Mouse (Mus musculus) liver, embryonic 12.5 days (tissue): Measurements from ENCODE around the gene Gcm2. TPM values are rescaled to one million over a fixed set of nuclear protein-coding genes. Genes with fewer than 3 reads are reported as not detected.

Source experiments
- ATAC-seq: fragments of 200-750 bp; cut with Nextera tagmentation; 2 replicates; pipeline ENCODE4 v1.8.0; 2017; ENCODE audit warnings: moderate number of reproducible peaks, mild to moderate bottlenecking, moderate library complexity
- H3K27ac ChIP-seq: fragments of 300-500 bp; sonication (generic); 2 replicates; pipeline ENCODE4 v1.5.1; 2016; ENCODE audit warnings: mild to moderate bottlenecking
- H3K27me3 ChIP-seq: fragments of 300-500 bp; sonication (generic); replicated peaks from 2 replicates; pipeline ENCODE4 v1.6.1; 2016; ENCODE audit warnings: mild to moderate bottlenecking, moderate library complexity
- H3K36me3 ChIP-seq: fragments of 300-500 bp; sonication (generic); 2 replicates; pipeline ENCODE4 v1.6.1; 2016; ENCODE audit warnings: mild to moderate bottlenecking, moderate library complexity
- H3K4me1 ChIP-seq: fragments of 300-500 bp; sonication (generic); 2 replicates; pipeline ENCODE4 v1.6.1; 2016
- H3K4me2 ChIP-seq: fragments of 300-500 bp; sonication (generic); 2 replicates; pipeline ENCODE4 v1.6.1; 2016; ENCODE audit warnings: mild to moderate bottlenecking, moderate library complexity
- H3K4me3 ChIP-seq: fragments of 300-500 bp; sonication (generic); 2 replicates; pipeline ENCODE4 v1.5.1; 2016; ENCODE audit warnings: mild to moderate bottlenecking, moderate library complexity
- H3K9ac ChIP-seq: fragments of 300-500 bp; sonication (generic); 2 replicates; pipeline ENCODE4 v1.6.1; 2016; ENCODE audit warnings: mild to moderate bottlenecking, moderate library complexity
- H3K9me3 ChIP-seq: fragments of 300-500 bp; sonication (generic); replicated peaks from 2 replicates; pipeline ENCODE4 v1.6.1; 2016; ENCODE audit warnings: mild to moderate bottlenecking, moderate library complexity
- WGBS: fragments of 180-500 bp; shearing (Covaris S2); methylation state at CpG from one replicate; pipeline ENCODE4 v1.1.7; 2016; ENCODE audit not compliant: insufficient replicate concordance; 5-methylcytosine and 5-hydroxymethylcytosine counted together
- polyA plus RNA-seq: library from polyadenylated mRNA; unstranded; fragments of >200 nt; fragmentation: Nextera tagmentation; extraction: Ambion mirVana; gene quantifications from 2 replicates; pipeline ENCODE4 v1.2.1, GENCODE M21; 2016

Gene Gcm2
- polyA plus RNA-seq, 1 experiment from 2014 or later: not detected

GRCm38 (mm10) chr13:41078690-41079420, 32.0 kb downstream of the Gcm2 start:
- peak; percentile 42 for ATAC-seq
- H3K27me3 ChIP-seq: peaks cover 64% of the 10 kb centered on the region
- peak overlapping the region; percentile 94 for H3K4me2 ChIP-seq
- no peaks in the 10 kb centered on the region for H3K36me3 ChIP-seq
- peak overlapping the region; percentile 61; the same call in 1 of the 2 replicates for H3K9ac ChIP-seq
- H3K4me1 ChIP-seq: peaks cover 16% of the 10 kb centered on the region
- WGBS: 12% methylated on average over 21 of the region's 24 CpGs
- H3K27ac ChIP-seq: no peak overlapping the region
- H3K9me3 ChIP-seq: no peaks in the 10 kb centered on the region
- peak overlapping the region; percentile 57 for H3K4me3 ChIP-seq

- Histone ChIP-seq H3K4me2 (no peak overlapping the region), H3K36me3 (no peaks in the 10 kb centered on the region), H3K9ac (no peak overlapping the region), H3K4me1 (peaks cover 20% of the 10 kb centered on the region), H3K4me3 (no peak overlapping the region), H3K9me3 (no peaks in the 10 kb centered on the region), H3K27me3 (peaks cover 64% of the 10 kb centered on the region), H3K27ac (no peak overlapping the region)
- no peak for ATAC-seq
- 61% methylated on average over 9 of the region's 9 CpGs for WGBS
Observed at GRCm38 (mm10) chr13:41077921-41078320, 32.9 kb downstream of the Gcm2 start.

DNA sequence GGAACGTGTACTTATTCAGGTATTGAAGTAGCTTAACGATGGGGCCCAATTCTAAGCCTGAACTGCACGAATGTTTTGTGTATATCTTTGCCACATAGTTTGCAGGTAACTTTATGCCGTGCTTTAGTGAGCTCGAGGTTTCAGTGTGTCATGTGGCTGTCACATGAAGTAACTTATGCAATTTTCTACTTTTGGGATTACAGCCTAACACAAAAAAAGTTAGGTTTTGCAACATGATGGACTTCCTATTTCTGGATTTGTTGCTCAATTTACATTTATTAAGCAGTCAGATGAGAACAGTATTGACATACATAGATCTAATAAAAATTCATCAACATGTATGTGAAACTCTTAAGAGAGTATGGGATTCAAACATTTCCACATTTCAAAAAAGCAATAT, 37.0 kb downstream of the Gcm2 start:
- H3K27ac ChIP-seq: no peak overlapping the region
- H3K4me1 ChIP-seq: peaks cover 6% of the 10 kb centered on the region; the same call in 1 of the 2 replicates
- ATAC-seq: no peak
- no peak overlapping the region for H3K4me3 ChIP-seq
- WGBS: 66% methylated on average over 5 of the region's 5 CpGs
- no peak overlapping the region for H3K4me2 ChIP-seq
- no peak overlapping the region for H3K9ac ChIP-seq
- H3K27me3 ChIP-seq: peaks cover 36% of the 10 kb centered on the region
- no peaks in the 10 kb centered on the region for H3K9me3 ChIP-seq
- H3K36me3 ChIP-seq: no peaks in the 10 kb centered on the region

GRCm38 (mm10) chr13:41071617-41072016, 39.2 kb downstream of the Gcm2 start:
- no peaks in the 10 kb centered on the region for H3K36me3 ChIP-seq
- ATAC-seq: no peak
- H3K9ac ChIP-seq: no peak overlapping the region
- peaks cover 3% of the 10 kb centered on the region; the same call in 1 of the 2 replicates for H3K4me1 ChIP-seq
- H3K9me3 ChIP-seq: no peaks in the 10 kb centered on the region
- 79% methylated on average over 11 of the region's 11 CpGs for WGBS
- no peak overlapping the region for H3K27ac ChIP-seq
- no peak overlapping the region for H3K4me3 ChIP-seq
- no peak overlapping the region for H3K4me2 ChIP-seq
- H3K27me3 ChIP-seq: peaks cover 14% of the 10 kb centered on the region

GRCm38 (mm10) chr13:41067618-41068017, 43.2 kb downstream of the Gcm2 start:
- Histone ChIP-seq H3K4me2 (no peak overlapping the region), H3K4me1 (no peaks in the 10 kb centered on the region), H3K4me3 (no peak overlapping the region), H3K27me3 (no peaks in the 10 kb centered on the region), H3K27ac (no peak overlapping the region), H3K9me3 (no peaks in the 10 kb centered on the region), H3K36me3 (no peaks in the 10 kb centered on the region), H3K9ac (no peak overlapping the region)
- no peak for ATAC-seq
- WGBS: 83% methylated on average over 4 of the region's 4 CpGs

DNA sequence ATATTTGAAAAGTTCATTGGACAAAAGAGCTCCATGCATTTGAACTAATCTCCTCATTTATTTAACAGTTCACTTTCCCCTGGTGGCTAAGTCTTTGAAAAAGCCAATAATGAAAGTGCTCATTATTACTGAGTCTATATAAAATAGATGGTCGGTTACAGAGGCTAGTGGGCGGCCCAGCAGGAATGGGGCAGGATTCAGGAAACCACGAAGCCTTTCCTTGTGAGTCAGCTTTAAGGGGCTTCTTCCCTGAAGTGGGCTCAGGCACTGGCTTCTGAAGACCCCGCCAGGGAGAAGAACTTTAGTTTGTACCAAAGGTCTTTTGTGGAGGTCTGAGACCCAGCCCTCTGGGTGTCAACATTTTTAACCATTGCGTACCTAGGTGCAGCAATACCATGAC, 58.9 kb downstream of the Gcm2 start:
- ATAC-seq: no peak
- Histone ChIP-seq H3K4me1 (peaks cover 10% of the 10 kb centered on the region; the same call in 1 of the 2 replicates), H3K27ac (no peak overlapping the region), H3K4me3 (no peak overlapping the region), H3K9ac (no peak overlapping the region), H3K27me3 (peaks cover 6% of the 10 kb centered on the region; the same call in 1 of the 2 replicates), H3K36me3 (no peaks in the 10 kb centered on the region), H3K4me2 (no peak overlapping the region), H3K9me3 (no peaks in the 10 kb centered on the region)
- WGBS: 50% methylated on average over 5 of the region's 5 CpGs

Other genes with a start within 250 kb of the Gcm2 start
- gene Pak1ip1, start 110.0 kb downstream of the Gcm2 start, polyA plus RNA-seq: 85.0 and 88.4 TPM in 2 replicates
- 916 and 938 TPM in 2 replicates for gene Tmem14c, start 94.7 kb downstream of the Gcm2 start, polyA plus RNA-seq
- 0.15 and 0.28 TPM in 2 replicates for gene Mak, start 31.3 kb downstream of the Gcm2 start, polyA plus RNA-seq
- not detected in 2 replicates for gene Sycp2l, start 3.3 kb upstream of the Gcm2 start, polyA plus RNA-seq
- gene Elovl2, start 109.4 kb upstream of the Gcm2 start, polyA plus RNA-seq: 27.3 and 27.7 TPM in 2 replicates
- gene Smim13, start 138.8 kb upstream of the Gcm2 start, polyA plus RNA-seq: 10.3 and 11.2 TPM in 2 replicates
- gene Gm17364, start 162.9 kb upstream of the Gcm2 start, polyA plus RNA-seq: not detected in 2 replicates